Mouse (Mus musculus): Measurements from ENCODE around the gene Tnrc18.

- TF ChIP-seq CTCF (IDR thresholded peaks at IDR 0.05; ENCODE audit: control insufficient read depth, insufficient read depth, insufficient replicate concordance, low read depth, low read length) (peak; percentile 64; the same call in 1 of the 2 replicates), POLR2A (IDR thresholded peaks at IDR 0.05; ENCODE audit: control insufficient read depth, low read depth, low read length) (no peak)
Measured at GRCm38 (mm10) chr5:142856408-142856807, 38.9 kb upstream of the Tnrc18 start.

Data from testis, adult 2 months (tissue).